Mouse (Mus musculus) liver, postnatal 0 days (tissue): ENCODE measurements around the gene BC030867. TPM values are rescaled to one million over a fixed set of nuclear protein-coding genes. Genes with fewer than 3 reads are reported as not detected.

Source experiments
- ATAC-seq: fragments of 200-750 bp; cut with Nextera tagmentation; 2 replicates; pipeline ENCODE4 v1.8.0; 2017; ENCODE audit warnings: mild to moderate bottlenecking, moderate library complexity
- DNase-seq: peaks from one replicate; pipeline ENCODE4 v3.0.0-alpha.2; 2016
- H3K27ac ChIP-seq: fragments of 300-500 bp; sonication (generic); 2 replicates; pipeline ENCODE4 v1.5.1; 2014; ENCODE audit warnings: antibody characterized with exemption, moderate library complexity, mild to moderate bottlenecking, low read depth
- H3K27me3 ChIP-seq: fragments of 300-500 bp; sonication (generic); 2 replicates; pipeline ENCODE4 v1.6.1; 2014; ENCODE audit warnings: low read length, control low read depth, mixed read lengths; ENCODE audit not compliant: insufficient read depth
- H3K36me3 ChIP-seq: fragments of 300-500 bp; sonication (generic); replicated peaks from 2 replicates; pipeline ENCODE4 v1.6.1; 2014; ENCODE audit warnings: mild to moderate bottlenecking, control low read depth, low read length, moderate library complexity, mixed read lengths; ENCODE audit not compliant: insufficient read depth
- H3K4me1 ChIP-seq: fragments of 300-500 bp; sonication (generic); 2 replicates; pipeline ENCODE4 v1.6.1; 2014; ENCODE audit warnings: antibody characterized with exemption, mild to moderate bottlenecking, control low read depth; ENCODE audit not compliant: insufficient read depth
- H3K4me2 ChIP-seq: fragments of 300-500 bp; sonication (generic); 2 replicates; pipeline ENCODE4 v1.6.1; 2014; ENCODE audit warnings: low read depth, mild to moderate bottlenecking, low read length, moderate library complexity, mixed read lengths
- H3K4me3 ChIP-seq: fragments of 300-500 bp; sonication (generic); 2 replicates; pipeline ENCODE4 v1.5.1; 2014; ENCODE audit warnings: low read depth, low read length
- H3K9ac ChIP-seq: fragments of 300-500 bp; sonication (generic); replicated peaks from 2 replicates; pipeline ENCODE4 v1.6.1; 2014; ENCODE audit warnings: mild to moderate bottlenecking, moderate library complexity
- H3K9me3 ChIP-seq: fragments of 300-500 bp; sonication (generic); 2 replicates; pipeline ENCODE4 v1.6.1; 2016; ENCODE audit warnings: mild to moderate bottlenecking, control low read depth, low read length, mixed read lengths
- CTCF ChIP-seq: sonication (generic); IDR thresholded peaks from 2 replicates; pipeline ENCODE4 v1.5.1; 2016; ENCODE audit warnings: antibody characterized with exemption, low read depth
- EP300 ChIP-seq: IDR thresholded peaks from 2 replicates; pipeline ENCODE4 v1.6.1; 2016; ENCODE audit warnings: antibody characterized with exemption, low read depth, mild to moderate bottlenecking
- WGBS: fragments of 180-500 bp; shearing (Covaris S2); extraction: QIAGEN DNeasy Blood & Tissue Kit; methylation state at CpG from one replicate; pipeline ENCODE4 v1.1.7; 2014; ENCODE audit not compliant: insufficient replicate concordance; 5-methylcytosine and 5-hydroxymethylcytosine counted together
- microRNA-seq: library from miRNA; unstranded; fragments of <30 nt; microRNA quantifications from one replicate; pipeline ENCODE4, GENCODE M21; 2016
- polyA plus RNA-seq: library from polyadenylated mRNA; unstranded; fragments of >200 nt; fragmentation: Nextera tagmentation; extraction: Ambion mirVana; gene quantifications from 2 replicates; pipeline ENCODE4 v1.2.1, GENCODE M21; 2015

Gene BC030867
- polyA plus RNA-seq, 1 experiment from 2014 or later: 4.9 TPM

- DNase-seq: no peak
- Histone ChIP-seq H3K9ac (no peak overlapping the region), H3K4me2 (no peak overlapping the region), H3K27me3 (no peaks in the 10 kb centered on the region), H3K9me3 (no peaks in the 10 kb centered on the region), H3K36me3 (peaks cover 61% of the 10 kb centered on the region), H3K4me3 (no peak overlapping the region), H3K27ac (no peak overlapping the region), H3K4me1 (peaks cover 40% of the 10 kb centered on the region)
- no peak for ATAC-seq
- TF ChIP-seq EP300 (no peak), CTCF (no peak)
- 78% methylated on average over 6 of the region's 6 CpGs for WGBS
These were observed 63.9 kb downstream of the BC030867 start for GRCm38 (mm10) chr11:102312586-102312985.

- no peaks in the 10 kb centered on the region for H3K27me3 ChIP-seq
- H3K27ac ChIP-seq: no peak overlapping the region
- H3K9me3 ChIP-seq: no peaks in the 10 kb centered on the region
- H3K4me3 ChIP-seq: no peak overlapping the region
- peaks cover 38% of the 10 kb centered on the region for H3K4me1 ChIP-seq
- TF ChIP-seq CTCF: no peak
- H3K4me2 ChIP-seq: no peak overlapping the region
- H3K9ac ChIP-seq: no peak overlapping the region
- ATAC-seq (no peak), DNase-seq (no peak)
- WGBS: 79% methylated on average over 12 of the region's 12 CpGs
- peaks cover 53% of the 10 kb centered on the region for H3K36me3 ChIP-seq
These were observed 65.6 kb downstream of the BC030867 start for GRCm38 (mm10) chr11:102314321-102314720.

Small RNAs within 50 kb of the gene (microRNA-seq; reads per million reads assigned to microRNA genes)
- 1.6 reads per million for gene Mir8101

Other genes with a start within 250 kb of the BC030867 start
- gene Mpp3, start 220.4 kb upstream of the BC030867 start, polyA plus RNA-seq: 0.56 and 0.72 TPM in 2 replicates
- 1.8 and 2.3 TPM in 2 replicates for gene Cd300lg, start 207.4 kb upstream of the BC030867 start, polyA plus RNA-seq
- 3.9 and 4.4 TPM in 2 replicates for gene Mpp2, start 160.4 kb upstream of the BC030867 start, polyA plus RNA-seq
- gene Ppy, start 147.6 kb upstream of the BC030867 start, polyA plus RNA-seq: 0.72 TPM in 1 of 2 replicates, not detected in the other
- gene Pyy, start 141.1 kb upstream of the BC030867 start, polyA plus RNA-seq: 1.8 TPM in 1 of 2 replicates, not detected in the other
- 18.5 and 25.1 TPM in 2 replicates for gene Nags, start 103.4 kb upstream of the BC030867 start, polyA plus RNA-seq
- gene Tmem101, start 92.5 kb upstream of the BC030867 start, polyA plus RNA-seq: 5.8 and 6.4 TPM in 2 replicates
- gene Lsm12, start 63.6 kb upstream of the BC030867 start, polyA plus RNA-seq: 52.2 and 55.0 TPM in 2 replicates
- 6.7 and 6.8 TPM in 2 replicates for gene G6pc3, start 59.3 kb upstream of the BC030867 start, polyA plus RNA-seq
- 17.7 and 17.8 TPM in 2 replicates for gene Hdac5, start 18.7 kb upstream of the BC030867 start, polyA plus RNA-seq
- not detected in 2 replicates for gene Asb16, start 19.9 kb downstream of the BC030867 start, polyA plus RNA-seq
- 19.4 and 20.8 TPM in 2 replicates for gene Tmub2, start 36.0 kb downstream of the BC030867 start, polyA plus RNA-seq
- 4.5 and 4.6 TPM in 2 replicates for gene Atxn7l3, start 47.7 kb downstream of the BC030867 start, polyA plus RNA-seq
- 32.4 and 32.5 TPM in 2 replicates for gene Ubtf, start 70.9 kb downstream of the BC030867 start, polyA plus RNA-seq
- 311 and 329 TPM in 2 replicates for gene Slc4a1, start 117.3 kb downstream of the BC030867 start, polyA plus RNA-seq
- 1.8 and 2.4 TPM in 2 replicates for gene Rundc3a, start 144.5 kb downstream of the BC030867 start, polyA plus RNA-seq
- 510 and 522 TPM in 2 replicates for gene Slc25a39, start 159.1 kb downstream of the BC030867 start, polyA plus RNA-seq
- gene Grn, start 181.4 kb downstream of the BC030867 start, polyA plus RNA-seq: 156 and 161 TPM in 2 replicates
- 0.23 and 0.72 TPM in 2 replicates for gene Fam171a2, start 198.8 kb downstream of the BC030867 start, polyA plus RNA-seq
- gene Itga2b, start 221.2 kb downstream of the BC030867 start, polyA plus RNA-seq: 41.0 and 44.8 TPM in 2 replicates